Mouse (Mus musculus) liver, embryonic 14.5 days (tissue): ENCODE results near the gene Mb. TPM values are rescaled to one million over a fixed set of nuclear protein-coding genes. Genes with fewer than 3 reads are reported as not detected.
A peak's percentile ranks its signal among the peaks of the same experiment; 100 is the strongest.

ENCODE experiments used
- ATAC-seq: fragments of 200-750 bp; cut with Nextera tagmentation; 2 replicates; pipeline ENCODE4 v1.8.0; 2017; ENCODE audit warnings: moderate number of reproducible peaks, mild to moderate bottlenecking, moderate library complexity; ENCODE audit not compliant: insufficient read depth
- DNase-seq, 3 experiments: peaks; one replicate each; pipeline ENCODE4 v3.0.0-alpha.2; 2012 to 2013; ENCODE audit warnings: low read depth in 3 of 3, low spot score in 3 of 3
- H3K27ac ChIP-seq: fragments of 300-500 bp; sonication (generic); 2 replicates; pipeline ENCODE4 v1.5.1; 2014; ENCODE audit warnings: moderate library complexity, mild to moderate bottlenecking, control low read depth, inconsistent platforms
- H3K27me3 ChIP-seq: fragments of 300-500 bp; sonication (generic); 2 replicates; pipeline ENCODE4 v1.6.1; 2014; ENCODE audit warnings: mild to moderate bottlenecking, low read length, moderate library complexity; ENCODE audit not compliant: control insufficient read depth, insufficient read depth
- H3K36me3 ChIP-seq: fragments of 300-500 bp; sonication (generic); replicated peaks from 2 replicates; pipeline ENCODE4 v1.6.1; 2014; ENCODE audit warnings: low read depth; ENCODE audit not compliant: control insufficient read depth, insufficient read depth
- H3K4me1 ChIP-seq, 2 experiments: fragments of 200-500 bp in 1 of 2; fragments of 300-500 bp in 1 of 2; sonication (generic) in 1 of 2; replicated peaks; 2 replicates each; pipeline ENCODE4 v1.6.1; 2012 to 2014; ENCODE audit warnings: antibody characterized with exemption in 1 of 2, inconsistent platforms in 1 of 2, low read length in 1 of 2; ENCODE audit not compliant: control insufficient read depth in 2 of 2, insufficient read depth in 2 of 2
- H3K4me2 ChIP-seq: fragments of 300-500 bp; sonication (generic); 2 replicates; pipeline ENCODE4 v1.6.1; 2014; ENCODE audit warnings: low read depth, mild to moderate bottlenecking, control low read depth, moderate library complexity
- H3K4me3 ChIP-seq, 2 experiments: fragments of 200-500 bp in 1 of 2; fragments of 300-500 bp in 1 of 2; sonication (generic) in 1 of 2; 2 replicates each; pipeline ENCODE4 v1.5.1; 2012 to 2014; ENCODE audit warnings: low read depth in 2 of 2, low read length in 2 of 2, mild to moderate bottlenecking in 2 of 2, control low read depth in 1 of 2, inconsistent platforms in 1 of 2, moderate library complexity in 1 of 2; ENCODE audit not compliant: insufficient read depth in 1 of 2
- H3K9ac ChIP-seq: fragments of 300-500 bp; sonication (generic); replicated peaks from 2 replicates; pipeline ENCODE4 v1.6.1; 2014; ENCODE audit warnings: mild to moderate bottlenecking, control low read depth, moderate library complexity
- H3K9me3 ChIP-seq: fragments of 300-500 bp; sonication (generic); 2 replicates; pipeline ENCODE4 v1.6.1; 2016; ENCODE audit warnings: low read length, mixed read lengths; ENCODE audit not compliant: control insufficient read depth
- CTCF ChIP-seq: IDR thresholded peaks from 2 replicates; pipeline ENCODE4 v1.5.1; 2016; ENCODE audit warnings: antibody characterized with exemption, low read depth, control low read depth
- EP300 ChIP-seq: IDR thresholded peaks from 2 replicates; pipeline ENCODE4 v1.6.1; 2016; ENCODE audit warnings: antibody characterized with exemption, low read depth
- WGBS: fragments of 180-500 bp; shearing (Covaris S2); extraction: QIAGEN DNeasy Blood & Tissue Kit; methylation state at CpG from one replicate; pipeline ENCODE4 v1.1.7; 2014; ENCODE audit not compliant: insufficient replicate concordance; 5-methylcytosine and 5-hydroxymethylcytosine counted together
- polyA plus RNA-seq, 2 experiments: library from polyadenylated mRNA; depleted of rRNA in 1 of 2; stranded (reverse) in 1 of 2; unstranded in 1 of 2; fragments of >200 nt; fragmentation: Nextera tagmentation in 1 of 2; extraction: Ambion mirVana in 1 of 2; gene quantifications; 2 replicates each; pipeline versions ENCODE4 v1.2.1 to v1.2.3; 2012 to 2014

The Mb gene
- polyA plus RNA-seq, 2 experiments: 0.04 TPM; not detected in 1

GRCm38 (mm10) chr15:77080684-77081254 lies 30.3 kb upstream of the Mb start:
- DNase-seq (no peak), ATAC-seq (no peak)
- no peak overlapping the region for H3K27ac ChIP-seq
- 66% methylated on average over 14 of the region's 14 CpGs for WGBS
- TF ChIP-seq EP300: no peak
- no peak for TF ChIP-seq CTCF
- H3K27me3 ChIP-seq: no peaks in the 10 kb centered on the region
- H3K9ac ChIP-seq: no peak overlapping the region
- H3K36me3 ChIP-seq: no peaks in the 10 kb centered on the region
- no peak overlapping the region for H3K4me3 ChIP-seq
- H3K4me1 ChIP-seq: no peaks in the 10 kb centered on the region
- no peak overlapping the region for H3K4me2 ChIP-seq
- no peaks in the 10 kb centered on the region for H3K9me3 ChIP-seq

- no peak for DNase-seq
- H3K4me3 ChIP-seq: no peak overlapping the region
- no peak overlapping the region for H3K9ac ChIP-seq
- no peaks in the 10 kb centered on the region for H3K27me3 ChIP-seq
- no peaks in the 10 kb centered on the region for H3K36me3 ChIP-seq
- WGBS: 67% methylated on average over 11 of the region's 11 CpGs
- no peaks in the 10 kb centered on the region for H3K4me1 ChIP-seq
- H3K9me3 ChIP-seq: no peaks in the 10 kb centered on the region
- H3K4me2 ChIP-seq: no peak overlapping the region
- ATAC-seq: no peak
- TF ChIP-seq CTCF: no peak
- no peak for TF ChIP-seq EP300
- no peak overlapping the region for H3K27ac ChIP-seq
These were observed 29.5 kb upstream of the Mb start for GRCm38 (mm10) chr15:77079890-77080361.

DNA sequence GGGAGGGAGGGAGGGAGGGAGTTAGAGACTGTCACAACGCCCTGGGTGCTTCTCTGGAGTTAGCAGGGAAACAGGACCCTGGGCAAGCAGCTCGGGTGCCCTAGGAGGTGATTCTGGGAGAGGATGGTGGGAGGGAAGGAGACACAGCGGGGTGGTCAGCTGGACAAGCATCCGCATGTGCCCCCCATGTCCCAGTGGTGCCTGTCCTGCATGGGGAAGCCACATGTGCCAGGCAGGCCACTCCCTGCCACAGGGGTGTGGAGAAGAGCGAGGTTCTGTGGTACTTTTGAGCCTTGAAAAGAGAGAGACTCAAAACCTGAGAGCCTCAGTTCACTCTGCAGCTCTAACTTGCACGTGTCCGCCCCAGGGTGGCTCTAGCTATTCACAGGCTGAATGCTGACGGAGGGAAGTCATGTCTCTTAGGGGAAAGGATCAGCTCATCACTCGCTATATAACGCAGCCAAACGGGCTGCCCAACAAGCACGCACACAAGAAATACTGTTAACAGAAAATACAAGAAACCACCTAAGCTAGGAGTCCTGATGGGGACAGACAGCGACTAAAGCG lies 28.9 kb upstream of the Mb start:
- no peaks in the 10 kb centered on the region for H3K36me3 ChIP-seq
- no peak overlapping the region for H3K4me3 ChIP-seq
- ATAC-seq (no peak), DNase-seq (no peak)
- WGBS: 69% methylated on average over 14 of the region's 14 CpGs
- H3K4me1 ChIP-seq: no peaks in the 10 kb centered on the region
- H3K9me3 ChIP-seq: no peaks in the 10 kb centered on the region
- no peak overlapping the region for H3K27ac ChIP-seq
- no peak overlapping the region for H3K4me2 ChIP-seq
- H3K9ac ChIP-seq: no peak overlapping the region
- no peaks in the 10 kb centered on the region for H3K27me3 ChIP-seq
- no peak for TF ChIP-seq EP300
- no peak for TF ChIP-seq CTCF

DNA sequence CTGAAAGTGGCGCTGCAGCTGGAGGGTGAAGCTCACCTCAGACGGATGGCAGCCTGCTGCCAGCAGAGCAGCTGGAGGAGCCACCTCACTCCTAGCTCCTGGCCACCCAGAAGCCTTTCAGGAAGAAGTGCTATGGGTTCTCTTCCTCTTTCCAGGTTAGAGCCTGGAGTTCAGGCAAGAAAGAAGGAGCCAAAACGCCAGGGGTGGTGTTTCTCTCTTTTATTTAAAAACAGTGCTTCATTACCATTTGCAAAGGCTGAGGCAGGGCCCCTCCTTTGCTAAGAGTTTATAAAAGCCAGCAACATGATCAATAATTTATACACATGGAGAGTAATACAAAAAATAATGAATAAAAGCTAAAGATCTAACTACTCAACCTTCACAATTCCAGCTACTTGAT lies 28.3 kb upstream of the Mb start:
- no peak overlapping the region for H3K4me3 ChIP-seq
- no peaks in the 10 kb centered on the region for H3K9me3 ChIP-seq
- TF ChIP-seq EP300 (no peak), CTCF (no peak)
- no peaks in the 10 kb centered on the region for H3K36me3 ChIP-seq
- DNase-seq: no peak
- 50% methylated on average over 3 of the region's 3 CpGs for WGBS
- no peaks in the 10 kb centered on the region for H3K27me3 ChIP-seq
- no peak for ATAC-seq
- H3K4me2 ChIP-seq: no peak overlapping the region
- H3K4me1 ChIP-seq: no peaks in the 10 kb centered on the region
- no peak overlapping the region for H3K27ac ChIP-seq
- H3K9ac ChIP-seq: no peak overlapping the region

DNA sequence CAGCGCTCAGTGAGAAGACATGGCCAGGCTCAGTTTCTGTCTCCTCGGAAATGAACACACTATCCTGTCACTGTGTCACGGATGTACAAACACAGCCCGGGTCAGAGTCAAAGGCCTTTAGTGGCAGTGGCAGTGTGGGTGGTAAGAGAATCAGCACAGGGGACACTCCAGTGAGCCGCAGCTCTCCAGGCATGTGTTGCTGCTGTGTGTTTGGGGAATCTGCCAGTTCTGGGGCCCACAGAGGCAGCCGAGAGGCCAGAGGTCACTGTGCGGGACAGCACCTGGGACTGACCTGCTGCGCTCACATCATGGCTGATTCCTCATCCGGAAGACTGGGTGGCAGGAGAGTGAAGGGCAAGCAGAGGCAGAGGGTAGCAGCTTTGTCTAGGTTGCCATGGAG lies 27.4 kb upstream of the Mb start:
- H3K4me2 ChIP-seq: no peak overlapping the region

More for the DNA sequence above, 27.4 kb upstream of the Mb start:
- Histone ChIP-seq H3K9me3 (no peaks in the 10 kb centered on the region), H3K27me3 (no peaks in the 10 kb centered on the region), H3K4me1 (no peaks in the 10 kb centered on the region; a peak in 1 of 4 replicates), H3K9ac (no peak overlapping the region), H3K27ac (no peak overlapping the region), H3K36me3 (no peaks in the 10 kb centered on the region), H3K4me3 (no peak overlapping the region)
- no peak for TF ChIP-seq CTCF
- TF ChIP-seq EP300: no peak
- ATAC-seq (peak; percentile 26; the same call in 1 of the 2 replicates), DNase-seq (peak in 1 of 3 experiments; percentile 1)
- 61% methylated on average over 9 of the region's 9 CpGs for WGBS
